8 mouse cellular contexts compared by ENCODE assay signal in genomic region chr3:122247768-122248100, GRCm38 (mm10). TPM values are rescaled to one million over a fixed set of nuclear protein-coding genes. Genes with fewer than 3 reads are reported as not detected.
A peak's percentile ranks its signal among the peaks of the same experiment; 100 is the strongest.
DNase-seq lines count a peak whose midpoint lies in the region; ATAC-seq and TF ChIP-seq lines count a peak whose summit lies in the region.

No protein-coding gene starts in this region.

- no peak for ATAC-seq in forebrain, postnatal 0 days
- ATAC-seq in forebrain, embryonic 15.5 days (replicated peaks), result no peak
- no peak for ATAC-seq in midbrain, embryonic 14.5 days (ENCODE audit: low FRiP score, low TSS enrichment)
- ATAC-seq in midbrain, embryonic 11.5 days (ENCODE audit: low FRiP score), result no peak
- ATAC-seq in liver, embryonic 11.5 days (replicated peaks; ENCODE audit: low FRiP score), result peak; percentile 71
- ATAC-seq in stomach, postnatal 0 days (ENCODE audit: low FRiP score, low TSS enrichment), result no peak

- peaks cover 15% of the 10 kb centered on the region for H3K4me1 ChIP-seq in forebrain, postnatal 0 days (ENCODE audit: insufficient read depth)
- peaks cover 23% of the 10 kb centered on the region for H3K4me1 ChIP-seq in forebrain, embryonic 15.5 days
- H3K4me1 ChIP-seq in midbrain, embryonic 14.5 days (ENCODE audit: control insufficient read depth, insufficient read depth, low read length), result peaks cover 16% of the 10 kb centered on the region
- peaks cover 7% of the 10 kb centered on the region for H3K4me1 ChIP-seq in midbrain, embryonic 11.5 days (ENCODE audit: control insufficient read depth, insufficient read depth, low read length)
- H3K4me1 ChIP-seq in liver, embryonic 11.5 days (replicated peaks; ENCODE audit: control insufficient read depth, insufficient read depth, low read length), result peaks cover 25% of the 10 kb centered on the region
- H3K4me1 ChIP-seq in stomach, postnatal 0 days (replicated peaks; ENCODE audit: control insufficient read depth, insufficient read depth), result peaks cover 2% of the 10 kb centered on the region; the same call in 1 of the 2 replicates

- no peak for TF ChIP-seq CTCF in forebrain, postnatal 0 days (IDR thresholded peaks at IDR 0.05; ENCODE audit: low read depth)
- no peak for TF ChIP-seq CTCF in stomach, postnatal 0 days (IDR thresholded peaks at IDR 0.05; ENCODE audit: low read depth)

- H3K4me3 ChIP-seq in forebrain, postnatal 0 days (ENCODE audit: low read depth, low read length), result no peak overlapping the region
- H3K4me3 ChIP-seq in forebrain, embryonic 15.5 days, result no peak overlapping the region
- no peak overlapping the region for H3K4me3 ChIP-seq in midbrain, embryonic 14.5 days (replicated peaks; ENCODE audit: low read depth, low read length)
- H3K4me3 ChIP-seq in midbrain, embryonic 11.5 days (ENCODE audit: low read depth, low read length), result no peak overlapping the region
- peak overlapping the region; percentile 99 for H3K4me3 ChIP-seq in liver, embryonic 11.5 days (ENCODE audit: low read depth, low read length)
- H3K4me3 ChIP-seq in stomach, postnatal 0 days (ENCODE audit: low read depth, low read length), result no peak overlapping the region

- H3K9me3 ChIP-seq in forebrain, postnatal 0 days (ENCODE audit: low read length), result no peaks in the 10 kb centered on the region
- H3K9me3 ChIP-seq in forebrain, embryonic 15.5 days, result no peaks in the 10 kb centered on the region
- H3K9me3 ChIP-seq in midbrain, embryonic 14.5 days (ENCODE audit: control insufficient read depth, low read length), result no peaks in the 10 kb centered on the region
- no peaks in the 10 kb centered on the region for H3K9me3 ChIP-seq in midbrain, embryonic 11.5 days (ENCODE audit: control insufficient read depth, low read length)
- H3K9me3 ChIP-seq in liver, embryonic 11.5 days (ENCODE audit: control insufficient read depth, low read length), result no peaks in the 10 kb centered on the region
- no peaks in the 10 kb centered on the region for H3K9me3 ChIP-seq in stomach, postnatal 0 days (ENCODE audit: control insufficient read depth, low read length)

- DNase-seq in forebrain, postnatal 0 days, result no peak
- DNase-seq in midbrain, embryonic 14.5 days, result no peak
- no peak for DNase-seq in midbrain, embryonic 11.5 days (ENCODE audit: low spot score, missing footprints)
- DNase-seq in liver, embryonic 11.5 days (ENCODE audit: low spot score), result peak; percentile 34
- DNase-seq in stomach, postnatal 0 days (ENCODE audit: low spot score), result no peak
- DNase-seq in layer of hippocampus, postnatal 14 days (ENCODE audit: low spot score in 2 of 2), result no peak
- no peak for DNase-seq in cerebellum, adult 8-10 months

- 98% methylated on average over 2 of the region's 2 CpGs for WGBS in forebrain, postnatal 0 days
- 99% methylated on average over 2 of the region's 2 CpGs for WGBS in forebrain, embryonic 15.5 days
- WGBS in midbrain, embryonic 14.5 days, result 95% methylated on average over 2 of the region's 2 CpGs
- WGBS in midbrain, embryonic 11.5 days, result 93% methylated on average over 2 of the region's 2 CpGs
- 82% methylated on average over 2 of the region's 2 CpGs for WGBS in liver, embryonic 11.5 days
- 98% methylated on average over 2 of the region's 2 CpGs for WGBS in stomach, postnatal 0 days

- no peaks in the 10 kb centered on the region for H3K36me3 ChIP-seq in forebrain, postnatal 0 days (ENCODE audit: insufficient read depth)
- H3K36me3 ChIP-seq in forebrain, embryonic 15.5 days, result no peaks in the 10 kb centered on the region
- no peaks in the 10 kb centered on the region for H3K36me3 ChIP-seq in midbrain, embryonic 14.5 days (ENCODE audit: control insufficient read depth, insufficient read depth, low read length)
- H3K36me3 ChIP-seq in midbrain, embryonic 11.5 days (ENCODE audit: control insufficient read depth, insufficient read depth, low read length), result no peaks in the 10 kb centered on the region
- peaks cover 2% of the 10 kb centered on the region; the same call in 1 of the 2 replicates for H3K36me3 ChIP-seq in liver, embryonic 11.5 days (ENCODE audit: control insufficient read depth, insufficient read depth, low read length)
- no peaks in the 10 kb centered on the region for H3K36me3 ChIP-seq in stomach, postnatal 0 days (ENCODE audit: control insufficient read depth, insufficient read depth, low read length)

- H3K27me3 ChIP-seq in forebrain, postnatal 0 days (ENCODE audit: insufficient read depth, low read length), result no peaks in the 10 kb centered on the region
- H3K27me3 ChIP-seq in forebrain, embryonic 15.5 days, result no peaks in the 10 kb centered on the region
- H3K27me3 ChIP-seq in midbrain, embryonic 14.5 days (ENCODE audit: control insufficient read depth, insufficient read depth, low read length), result no peaks in the 10 kb centered on the region
- H3K27me3 ChIP-seq in midbrain, embryonic 11.5 days (ENCODE audit: control insufficient read depth, insufficient read depth, low read length), result no peaks in the 10 kb centered on the region
- H3K27me3 ChIP-seq in liver, embryonic 11.5 days (replicated peaks; ENCODE audit: control insufficient read depth, insufficient read depth, low read length), result no peaks in the 10 kb centered on the region
- H3K27me3 ChIP-seq in stomach, postnatal 0 days (ENCODE audit: control insufficient read depth, insufficient read depth, low read length), result no peaks in the 10 kb centered on the region

- no peak overlapping the region for H3K27ac ChIP-seq in forebrain, postnatal 0 days (ENCODE audit: low read depth, low read length)
- H3K27ac ChIP-seq in forebrain, embryonic 15.5 days (replicated peaks), result no peak overlapping the region
- no peak overlapping the region for H3K27ac ChIP-seq in midbrain, embryonic 14.5 days (replicated peaks; ENCODE audit: low read depth, low read length)
- no peak overlapping the region for H3K27ac ChIP-seq in midbrain, embryonic 11.5 days (ENCODE audit: low read depth, low read length)
- peak overlapping the region; percentile 99 for H3K27ac ChIP-seq in liver, embryonic 11.5 days (ENCODE audit: low read depth, low read length)
- no peak overlapping the region; the same call in 1 of the 2 replicates for H3K27ac ChIP-seq in stomach, postnatal 0 days (replicated peaks)

- no peak for TF ChIP-seq EP300 in stomach, postnatal 0 days (optimal IDR thresholded peaks at IDR 0.05)

- peak overlapping the region; percentile 64; the same call in 1 of the 2 replicates for H3K4me2 ChIP-seq in forebrain, postnatal 0 days (ENCODE audit: low read depth)
- no peak overlapping the region for H3K4me2 ChIP-seq in forebrain, embryonic 15.5 days (replicated peaks)
- peak overlapping the region; percentile 66 for H3K4me2 ChIP-seq in midbrain, embryonic 14.5 days (ENCODE audit: low read length)
- no peak overlapping the region for H3K4me2 ChIP-seq in midbrain, embryonic 11.5 days
- H3K4me2 ChIP-seq in liver, embryonic 11.5 days, result peak overlapping the region; percentile 65
- H3K4me2 ChIP-seq in stomach, postnatal 0 days (replicated peaks; ENCODE audit: low read depth), result peak overlapping the region; percentile 25; the same call in 1 of the 2 replicates

- H3K9ac ChIP-seq in forebrain, postnatal 0 days, result no peak overlapping the region; the same call in 1 of the 2 replicates
- H3K9ac ChIP-seq in forebrain, embryonic 15.5 days (replicated peaks), result no peak overlapping the region
- H3K9ac ChIP-seq in midbrain, embryonic 14.5 days (replicated peaks; ENCODE audit: low read length), result no peak overlapping the region
- H3K9ac ChIP-seq in midbrain, embryonic 11.5 days (ENCODE audit: low read length), result no peak overlapping the region
- H3K9ac ChIP-seq in liver, embryonic 11.5 days (ENCODE audit: low read depth, low read length), result peak overlapping the region; percentile 99
- H3K9ac ChIP-seq in stomach, postnatal 0 days (ENCODE audit: low read length), result no peak overlapping the region

RNA-seq across cellular contexts. Expression of gene Gclm, which starts 2.4 kb away (rescaled TPM):
- total RNA-seq in forebrain, postnatal 0 days (2014; rRNA removed), result 20.5 and 29.4 TPM in 2 replicates
- polyA plus RNA-seq in forebrain, postnatal 0 days (2015; fragmentation: Nextera tagmentation; extraction: Ambion mirVana), result 40.1 and 58.3 TPM in 2 replicates
- polyA plus RNA-seq in forebrain, embryonic 15.5 days (2015; fragmentation: Nextera tagmentation; extraction: Ambion mirVana), result 52.6 and 57.4 TPM in 2 replicates
- 42.5 and 54.5 TPM in 2 replicates for polyA plus RNA-seq in midbrain, embryonic 14.5 days (2014; fragmentation: Nextera tagmentation; extraction: Ambion mirVana)
- polyA plus RNA-seq in midbrain, embryonic 11.5 days (2014; fragmentation: Nextera tagmentation; extraction: Ambion mirVana), result 56.7 and 61.0 TPM in 2 replicates
- polyA plus RNA-seq in liver, embryonic 11.5 days (2014; fragmentation: Nextera tagmentation; extraction: Ambion mirVana), result 367 and 406 TPM in 2 replicates
- polyA plus RNA-seq in stomach, postnatal 0 days (2015; fragmentation: Nextera tagmentation; extraction: Ambion mirVana), result 148 and 155 TPM in 2 replicates
- 10 to 100 TPM; 56.9 to 58.0 TPM for total RNA-seq in layer of hippocampus, postnatal 14 days (2021)

RNA-seq across cellular contexts. Expression of gene Dnttip2, which starts 26.5 kb away (rescaled TPM):
- total RNA-seq in forebrain, postnatal 0 days (2014; rRNA removed), result 18.5 and 23.9 TPM in 2 replicates
- polyA plus RNA-seq in forebrain, postnatal 0 days (2015; fragmentation: Nextera tagmentation; extraction: Ambion mirVana), result 50.2 and 52.1 TPM in 2 replicates
- 51.9 and 59.9 TPM in 2 replicates for polyA plus RNA-seq in forebrain, embryonic 15.5 days (2015; fragmentation: Nextera tagmentation; extraction: Ambion mirVana)
- 48.5 and 57.6 TPM in 2 replicates for polyA plus RNA-seq in midbrain, embryonic 14.5 days (2014; fragmentation: Nextera tagmentation; extraction: Ambion mirVana)
- 96.8 and 104 TPM in 2 replicates for polyA plus RNA-seq in midbrain, embryonic 11.5 days (2014; fragmentation: Nextera tagmentation; extraction: Ambion mirVana)
- 93.7 and 102 TPM in 2 replicates for polyA plus RNA-seq in liver, embryonic 11.5 days (2014; fragmentation: Nextera tagmentation; extraction: Ambion mirVana)
- polyA plus RNA-seq in stomach, postnatal 0 days (2015; fragmentation: Nextera tagmentation; extraction: Ambion mirVana), result 37.1 and 39.2 TPM in 2 replicates
- 10 to 100 TPM; 24.3 to 30.0 TPM for total RNA-seq in layer of hippocampus, postnatal 14 days (2021)

RNA-seq across cellular contexts. Expression of gene Bcar3, which starts 46.2 kb away (rescaled TPM):
- 9.5 and 11.4 TPM in 2 replicates for total RNA-seq in forebrain, postnatal 0 days (2014; rRNA removed)
- polyA plus RNA-seq in forebrain, postnatal 0 days (2015; fragmentation: Nextera tagmentation; extraction: Ambion mirVana), result 6.4 and 7.3 TPM in 2 replicates
- polyA plus RNA-seq in forebrain, embryonic 15.5 days (2015; fragmentation: Nextera tagmentation; extraction: Ambion mirVana), result 5.0 and 6.1 TPM in 2 replicates
- 6.3 and 6.4 TPM in 2 replicates for polyA plus RNA-seq in midbrain, embryonic 14.5 days (2014; fragmentation: Nextera tagmentation; extraction: Ambion mirVana)
- 16.6 and 16.7 TPM in 2 replicates for polyA plus RNA-seq in midbrain, embryonic 11.5 days (2014; fragmentation: Nextera tagmentation; extraction: Ambion mirVana)
- 10.1 and 12.2 TPM in 2 replicates for polyA plus RNA-seq in liver, embryonic 11.5 days (2014; fragmentation: Nextera tagmentation; extraction: Ambion mirVana)
- 12.1 and 12.6 TPM in 2 replicates for polyA plus RNA-seq in stomach, postnatal 0 days (2015; fragmentation: Nextera tagmentation; extraction: Ambion mirVana)
- total RNA-seq in layer of hippocampus, postnatal 14 days (2021), result 10 to 100 TPM; 10.3 to 11.0 TPM

Comparison
In these comparisons a context has a peak if more than half of its experiments do, and no peak if none do; other contexts are left out.
1. H3K4me2 ChIP-seq: peak in forebrain, postnatal 0 days (single experiment), midbrain, embryonic 14.5 days (single experiment), liver, embryonic 11.5 days (single experiment) and stomach, postnatal 0 days (single experiment); none in forebrain, embryonic 15.5 days (single experiment) and midbrain, embryonic 11.5 days (single experiment).